Mouse (Mus musculus) adrenal gland, postnatal 25 days (tissue): Measurements from ENCODE around the gene Gm3238. TPM values are rescaled to one million over a fixed set of nuclear protein-coding genes. Genes with fewer than 3 reads are reported as not detected.
A peak's percentile ranks its signal among the peaks of the same experiment; 100 is the strongest.
"Not testable (repeated sequence)": the region's sequence is repeated elsewhere in the genome, so short reads cannot be mapped to it uniquely, and the experiment has no call there.

Source experiments
- DNase-seq: peaks from one replicate; pipeline ENCODE4 v3.0.0; 2021; ENCODE audit warnings: mixed read lengths
- long read RNA-seq: library from polyadenylated mRNA; stranded (forward); transcript quantifications from one replicate; pipeline ENCODE4 v2.0.0, GENCODE M21; 2021
- total RNA-seq: library from RNA; stranded (reverse); gene quantifications from 2 replicates; pipeline ENCODE4 v1.2.3, GENCODE M21; 2021

The Gm3238 gene
- total RNA-seq, result not detected in 2 replicates
- long read RNA-seq, result 0 reads

DNA sequence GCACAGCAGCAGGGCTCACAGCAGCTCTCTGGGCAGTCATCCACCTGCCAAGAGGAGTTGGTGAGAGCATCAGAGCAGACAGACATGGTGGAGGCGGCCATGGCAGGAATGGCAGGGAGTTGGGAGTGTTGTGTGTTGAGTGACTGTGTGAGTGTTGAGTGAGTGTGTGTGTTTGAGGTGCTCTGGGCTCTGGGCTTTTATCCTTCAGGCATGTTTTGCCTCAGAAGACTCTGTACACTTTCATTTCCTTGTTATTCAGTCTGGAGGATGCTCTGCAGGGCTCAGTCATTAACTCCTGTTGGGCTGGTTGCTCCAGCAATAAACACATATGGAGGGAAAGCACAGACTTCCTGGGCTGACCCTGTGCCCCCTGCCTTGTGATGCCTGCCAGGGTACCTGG, at the start of gene Gm3238:
Gm3238 (minus strand) TSS at position 101 of the 400 bp plus-strand sequence.
- DNase-seq, result not testable (repeated sequence)

DNA sequence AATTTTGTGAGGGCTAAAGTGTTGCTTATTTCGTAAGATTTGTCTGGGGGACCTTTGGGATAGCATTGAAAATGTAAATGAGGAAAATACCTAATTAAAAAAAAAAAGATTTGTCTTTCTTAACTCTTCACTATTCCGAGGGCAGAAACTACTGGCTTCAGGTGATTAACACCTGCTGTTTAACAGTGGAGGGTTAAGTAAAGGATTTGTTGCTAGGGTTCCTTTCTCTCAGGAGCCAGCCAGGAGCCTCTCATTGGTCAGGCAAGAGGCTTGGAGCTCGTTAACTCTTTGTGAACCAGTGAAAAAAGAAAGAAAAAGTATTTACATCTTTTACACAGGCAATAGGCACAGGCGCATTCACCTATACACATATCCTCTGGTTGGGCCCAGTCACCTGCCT, 48.1 kb upstream of the Gm3238 start:
- no peak for DNase-seq

DNA sequence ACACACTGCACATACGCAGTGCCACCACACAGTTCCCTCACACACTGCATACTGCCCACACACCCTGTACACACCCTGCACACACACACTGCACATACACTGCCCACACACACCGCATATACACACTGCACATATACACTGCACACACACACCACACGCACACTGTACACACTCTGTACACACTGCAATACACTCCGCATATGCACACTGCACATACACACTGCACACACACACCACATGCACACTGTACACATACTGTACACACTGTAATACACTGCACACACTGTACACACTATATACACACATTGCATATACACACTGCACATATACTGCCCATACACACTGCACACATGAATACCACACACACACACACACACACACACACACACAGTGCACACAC, 47.4 kb upstream of the Gm3238 start:
- DNase-seq, result no peak

DNA sequence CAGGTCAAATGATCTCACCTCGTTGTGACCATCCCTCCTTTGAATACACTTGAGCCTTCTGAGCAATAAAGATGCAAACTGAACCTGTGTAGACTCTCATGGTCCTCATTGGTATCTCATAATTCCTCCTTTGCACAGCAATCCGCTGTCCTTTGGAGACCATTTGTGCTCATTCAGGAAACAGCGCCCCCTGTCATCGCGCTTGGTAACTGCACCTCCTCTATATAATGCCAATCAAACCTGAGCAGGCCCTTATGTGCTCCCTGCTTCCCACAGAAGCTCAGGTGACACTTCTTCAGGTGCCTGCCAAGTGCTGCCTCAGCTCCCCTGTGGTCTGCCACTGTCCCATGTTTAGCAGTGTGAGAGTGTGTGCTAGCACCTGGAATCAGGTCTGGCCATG, 44.4 kb upstream of the Gm3238 start:
- peak; percentile 19 for DNase-seq

DNA sequence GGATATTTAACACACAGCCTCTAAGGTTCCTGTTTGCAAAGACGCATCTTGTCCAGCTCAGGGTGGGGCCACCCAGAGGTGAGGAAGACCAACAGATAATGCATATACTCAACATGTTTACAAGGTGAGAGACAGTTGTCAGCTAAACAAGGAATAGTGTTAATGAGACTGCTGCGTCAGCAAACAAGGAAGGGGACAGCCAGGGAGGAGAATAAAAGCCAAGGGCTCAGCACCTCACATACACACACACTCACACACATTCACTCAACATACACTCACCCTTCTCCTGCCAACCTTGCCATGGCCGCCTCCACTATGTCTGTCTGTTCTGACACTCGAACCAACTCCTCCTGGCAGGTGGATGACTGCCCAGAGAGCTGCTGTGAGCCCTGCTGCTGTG, 43.3 kb upstream of the Gm3238 start, which contains the start of gene Gm2696:
Gm2696 (plus strand) TSS at position 301 of the 400 bp plus-strand sequence.
- DNase-seq, result no peak

DNA sequence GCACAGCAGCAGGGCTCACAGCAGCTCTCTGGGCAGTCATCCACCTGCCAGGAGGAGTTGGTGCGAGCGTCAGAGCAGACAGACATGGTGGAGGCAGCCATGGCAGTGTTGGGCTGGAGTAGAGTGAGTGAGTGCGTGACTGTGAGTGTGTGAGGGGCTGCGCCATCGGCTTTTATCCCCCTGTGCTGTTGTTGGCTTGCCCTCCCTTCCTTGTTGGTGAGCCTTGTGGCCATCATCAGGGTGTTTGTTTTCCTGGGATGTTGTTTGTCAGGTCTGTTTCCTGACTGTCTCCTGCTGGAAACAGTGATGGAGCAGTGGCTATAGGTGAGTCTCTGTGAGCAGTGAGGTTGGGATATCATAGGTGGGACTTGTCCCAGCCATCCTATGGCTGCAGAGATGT, 40.6 kb upstream of the Gm3238 start, which contains the start of gene Gm9507:
Gm9507 (minus strand) TSS at position 101 of the 400 bp plus-strand sequence.
- DNase-seq, result no peak

DNA sequence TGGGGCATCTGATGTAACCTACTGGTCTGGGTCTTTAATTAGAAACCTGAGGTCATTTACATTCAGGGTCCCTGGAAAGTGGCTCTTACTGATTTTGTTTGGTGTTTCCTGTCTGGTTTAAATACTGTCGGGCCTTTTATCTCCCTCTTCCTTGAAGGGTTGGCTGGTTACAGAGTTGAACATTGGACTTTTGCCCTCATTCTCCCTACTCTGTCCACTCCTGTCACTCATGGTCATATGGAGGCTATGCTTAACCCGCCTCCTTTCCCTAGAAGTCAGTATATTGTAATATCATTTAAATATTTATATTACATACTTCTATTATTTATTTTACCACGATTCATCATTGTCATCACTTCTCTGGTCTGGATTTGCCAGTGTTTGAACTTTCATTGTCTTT, 33.0 kb upstream of the Gm3238 start:
- no peak for DNase-seq

DNA sequence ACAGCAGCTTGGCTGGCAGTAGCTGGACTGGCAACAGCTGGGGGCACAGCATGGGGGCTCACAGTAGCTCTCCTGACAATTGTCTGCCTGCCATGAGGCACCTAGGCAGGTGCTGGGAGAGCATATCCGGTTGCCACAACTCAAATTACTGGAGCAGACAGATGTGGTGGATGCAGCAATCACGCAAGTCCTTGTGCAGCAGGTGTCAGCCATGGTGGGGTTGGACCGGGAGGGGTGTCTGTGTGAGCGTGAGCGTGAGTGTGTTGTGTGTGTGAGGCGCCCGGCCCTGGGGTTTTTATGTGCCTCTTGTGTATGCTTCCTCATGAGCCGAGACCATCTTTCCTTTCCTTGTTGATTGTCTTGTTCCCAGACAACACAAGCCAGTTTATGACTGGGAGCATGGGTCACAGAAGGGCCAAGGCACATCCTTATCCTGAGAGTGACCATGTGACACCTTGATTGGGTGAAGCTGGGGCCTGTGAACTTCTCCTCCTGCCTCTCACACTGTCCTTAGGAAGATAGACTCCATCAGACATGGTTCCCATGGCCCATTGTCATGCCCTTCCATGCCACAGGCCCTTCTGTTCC, 27.9 kb upstream of the Gm3238 start, which contains the start of gene Gm19668:
Gm19668 (minus strand) TSS at position 213 of the 588 bp plus-strand sequence.
- no peak for DNase-seq

DNA sequence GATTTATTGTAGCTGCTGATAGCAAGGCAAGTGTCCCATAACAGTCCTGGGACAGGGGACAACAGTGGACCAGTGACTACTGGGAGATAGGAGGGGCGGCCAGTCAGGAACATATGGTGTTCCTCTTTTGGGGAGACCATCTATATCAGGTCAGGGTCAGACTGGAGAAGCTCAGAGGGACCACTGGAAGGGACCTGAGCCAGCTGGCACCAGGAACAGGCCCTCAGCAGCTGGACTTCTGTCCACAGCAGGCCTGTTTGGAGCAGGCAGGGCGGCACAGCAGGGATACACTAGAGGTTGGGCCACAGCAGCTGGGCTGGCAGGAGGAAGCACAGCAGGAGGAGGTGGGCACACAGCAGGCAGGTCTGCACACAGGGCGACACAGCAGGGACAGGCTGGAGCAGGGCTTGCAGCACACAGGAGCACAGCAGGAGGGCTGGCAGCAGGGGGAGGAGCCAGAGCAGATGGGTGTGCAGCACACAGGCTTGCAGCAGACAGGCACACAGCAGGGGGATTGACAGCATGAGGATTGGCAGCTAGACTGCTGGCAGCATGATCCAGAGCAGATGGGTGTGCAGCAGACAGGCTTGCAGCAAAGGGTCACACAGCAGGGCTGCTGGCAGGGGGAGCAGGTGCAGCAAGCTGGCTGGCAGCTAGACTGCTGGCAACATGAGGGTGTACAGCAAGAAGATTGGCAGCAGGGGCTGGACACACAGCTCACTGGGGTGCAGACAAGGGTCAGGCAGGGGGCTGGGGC, 27.2 kb upstream of the Gm3238 start:
- not testable (repeated sequence) for DNase-seq

DNA sequence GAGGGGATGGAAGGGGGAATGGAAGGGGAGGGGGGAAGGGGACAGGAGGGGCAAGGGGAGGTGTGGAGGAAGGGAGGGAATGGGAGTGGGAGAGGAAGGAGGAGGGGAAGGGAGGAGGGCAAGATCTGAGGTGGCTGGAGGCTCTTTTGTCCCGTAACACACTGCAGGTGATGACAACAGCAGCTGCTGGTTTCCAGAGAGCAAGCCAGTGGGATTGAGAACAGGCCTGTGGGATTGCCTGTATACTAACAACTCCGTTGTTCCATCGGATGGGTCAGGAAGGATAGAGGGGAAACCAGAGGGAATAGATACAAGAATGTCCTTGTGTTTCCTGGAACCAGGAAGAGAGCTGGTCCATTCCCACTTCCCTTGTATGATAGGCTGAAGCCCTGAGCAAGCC, 26.6 kb upstream of the Gm3238 start:
- DNase-seq, result no peak

DNA sequence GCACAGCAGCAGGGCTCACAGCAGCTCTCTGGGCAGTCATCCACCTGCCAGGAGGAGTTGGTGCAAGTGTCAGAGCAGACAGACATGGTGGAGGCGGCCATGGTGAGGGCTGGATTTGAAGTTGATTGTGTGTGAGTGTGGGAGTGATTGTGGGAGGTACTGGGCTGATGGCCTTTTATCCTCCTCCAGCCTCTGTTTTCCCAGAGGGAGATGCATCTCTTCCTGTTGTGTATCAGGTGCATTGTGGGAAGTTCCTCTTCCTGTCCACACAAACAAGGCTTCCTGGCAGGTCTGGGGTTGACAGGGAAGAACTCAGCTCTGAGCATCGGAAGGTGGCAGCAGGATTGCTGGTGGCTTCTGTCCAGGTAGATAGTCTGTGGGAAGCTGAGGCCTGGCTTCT, 23.9 kb upstream of the Gm3238 start, which contains the start of gene Gm9639:
Gm9639 (minus strand) TSS at position 101 of the 400 bp plus-strand sequence.
- DNase-seq, result no peak

DNA sequence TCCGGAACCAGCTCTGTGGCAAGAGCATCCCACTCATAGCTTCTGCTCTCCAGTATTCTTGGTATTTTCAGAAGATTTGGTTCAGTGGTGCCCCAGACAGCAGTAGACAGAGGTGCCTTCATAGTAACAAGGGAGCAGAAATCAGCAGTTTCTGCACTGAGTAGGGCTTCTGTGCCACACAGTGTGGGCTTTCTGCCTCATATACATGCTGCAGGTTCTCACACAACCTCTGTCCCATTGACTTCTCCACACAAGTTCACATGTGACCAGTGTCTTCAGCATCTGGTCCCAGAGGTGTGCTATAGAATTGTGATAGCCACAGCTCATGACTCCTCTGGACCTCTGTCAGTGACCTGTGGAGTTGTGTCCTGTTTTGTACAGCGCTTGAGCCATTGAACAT, 17.5 kb upstream of the Gm3238 start:
- DNase-seq, result no peak

DNA sequence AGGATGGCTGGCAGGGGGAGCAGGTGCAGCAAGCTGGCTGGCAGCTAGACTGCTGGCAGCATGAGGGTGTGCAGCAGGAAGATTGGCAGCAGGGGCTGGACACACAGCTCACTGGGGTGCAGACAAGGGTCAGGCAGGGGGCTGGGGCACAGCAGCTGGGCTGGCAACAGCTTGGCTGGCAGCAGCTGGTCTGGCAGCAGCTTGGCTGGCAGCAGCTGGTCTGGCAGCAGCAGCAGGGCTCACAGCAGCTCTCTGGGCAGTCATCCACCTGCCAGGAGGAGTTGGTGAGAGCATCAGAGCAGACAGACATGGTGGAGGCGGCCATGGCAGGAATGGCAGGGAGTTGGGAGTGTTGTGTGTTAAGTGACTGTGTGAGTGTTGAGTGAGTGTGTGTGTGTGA, 16.8 kb upstream of the Gm3238 start, which contains the start of gene Gm7137:
Gm7137 (minus strand) TSS at position 325 of the 400 bp plus-strand sequence.
- DNase-seq, result not testable (repeated sequence)

DNA sequence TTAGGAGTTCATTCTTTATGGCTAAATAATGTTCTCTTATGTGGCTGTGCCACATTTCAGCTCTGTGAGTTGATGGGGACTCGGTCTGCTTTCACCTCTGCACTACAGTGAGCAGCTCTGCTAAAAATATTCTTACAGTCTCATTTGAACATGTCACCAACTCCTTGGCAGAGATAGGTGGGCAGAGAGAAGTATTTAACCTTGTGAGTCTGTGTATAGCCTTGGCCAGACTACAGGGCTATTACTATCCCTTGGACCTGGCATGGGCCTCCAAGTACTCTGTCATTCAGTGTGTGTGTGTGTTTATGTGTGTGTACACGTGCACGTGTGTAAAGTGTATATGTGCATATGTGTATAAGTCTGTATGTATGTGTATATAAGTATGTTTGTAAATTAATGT, 12.3 kb upstream of the Gm3238 start:
- DNase-seq, result not testable (repeated sequence)

DNA sequence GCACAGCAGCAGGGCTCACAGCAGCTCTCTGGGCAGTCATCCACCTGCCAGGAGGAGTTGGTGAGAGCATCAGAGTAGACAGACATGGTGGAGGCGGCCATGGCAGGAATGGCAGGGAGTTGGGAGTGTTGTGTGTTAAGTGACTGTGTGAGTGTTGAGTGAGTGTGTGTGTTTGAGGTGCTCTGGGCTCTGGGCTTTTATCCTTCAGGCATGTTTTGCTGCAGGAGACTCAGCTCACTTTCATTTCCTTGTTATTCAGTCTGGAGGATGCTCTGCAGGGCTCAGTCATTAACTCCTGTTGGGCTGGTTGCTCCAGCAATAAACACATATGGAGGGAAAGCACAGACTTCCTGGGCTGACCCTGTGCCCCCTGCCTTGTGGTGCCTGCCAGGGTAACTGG, 11.3 kb upstream of the Gm3238 start, which contains the start of gene Gm3250:
Gm3250 (minus strand) TSS at position 101 of the 400 bp plus-strand sequence.
- DNase-seq, result not testable (repeated sequence)

DNA sequence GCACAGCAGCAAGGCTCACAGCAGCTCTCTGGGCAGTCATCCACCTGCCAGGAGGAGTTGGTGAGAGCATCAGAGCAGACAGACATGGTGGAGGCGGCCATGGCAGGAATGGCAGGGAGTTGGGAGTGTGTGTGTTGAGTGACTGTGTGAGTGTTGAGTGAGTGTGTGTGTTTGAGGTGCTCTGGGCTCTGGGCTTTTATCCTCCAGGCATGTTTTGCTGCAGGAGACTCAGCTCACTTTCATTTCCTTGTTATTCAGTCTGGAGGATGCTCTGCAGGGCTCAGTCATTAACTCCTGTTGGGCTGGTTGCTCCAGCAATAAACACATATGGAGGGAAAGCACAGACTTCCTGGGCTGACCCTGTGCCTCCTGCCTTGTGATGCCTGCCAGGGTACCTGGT, 5.7 kb upstream of the Gm3238 start, which contains the start of gene Gm7138:
Gm7138 (minus strand) TSS at position 101 of the 400 bp plus-strand sequence.
- DNase-seq, result not testable (repeated sequence)

DNA sequence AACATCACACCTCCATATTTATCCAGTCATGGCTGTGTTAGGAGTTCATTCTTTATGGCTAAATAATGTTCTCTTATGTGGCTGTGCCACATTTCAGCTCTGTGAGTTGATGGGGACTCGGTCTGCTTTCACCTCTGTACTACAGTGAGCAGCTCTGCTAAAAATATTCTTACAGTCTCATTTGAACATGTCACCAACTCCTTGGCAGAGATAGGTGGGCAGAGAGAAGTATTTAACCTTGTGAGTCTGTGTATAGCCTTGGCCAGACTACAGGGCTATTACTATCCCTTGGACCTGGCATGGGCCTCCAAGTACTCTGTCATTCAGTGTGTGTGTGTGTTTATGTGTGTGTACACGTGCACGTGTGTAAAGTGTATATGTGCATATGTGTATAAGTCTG, 1.0 kb upstream of the Gm3238 start:
- DNase-seq, result not testable (repeated sequence)

DNA sequence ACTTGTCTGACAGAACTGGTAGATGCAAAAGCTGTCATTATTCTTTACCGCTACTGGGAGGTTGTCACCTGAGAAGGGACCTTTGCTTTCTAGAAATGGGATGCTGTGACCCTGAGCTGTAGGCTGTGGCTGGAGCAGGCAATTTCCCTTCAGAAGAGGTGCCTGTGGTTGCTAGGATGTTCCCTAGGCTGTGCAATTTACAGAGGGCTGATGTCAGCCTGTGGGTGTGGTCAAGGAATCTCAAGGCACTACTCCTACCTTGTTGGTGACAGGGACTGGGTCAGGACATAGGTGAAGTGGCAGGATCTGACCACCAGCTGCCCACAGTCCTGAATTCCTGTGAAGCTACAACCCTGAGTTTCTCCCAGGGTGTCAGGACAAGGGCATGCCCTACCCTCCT, 1.4 kb downstream of the Gm3238 start:
- no peak for DNase-seq

DNA sequence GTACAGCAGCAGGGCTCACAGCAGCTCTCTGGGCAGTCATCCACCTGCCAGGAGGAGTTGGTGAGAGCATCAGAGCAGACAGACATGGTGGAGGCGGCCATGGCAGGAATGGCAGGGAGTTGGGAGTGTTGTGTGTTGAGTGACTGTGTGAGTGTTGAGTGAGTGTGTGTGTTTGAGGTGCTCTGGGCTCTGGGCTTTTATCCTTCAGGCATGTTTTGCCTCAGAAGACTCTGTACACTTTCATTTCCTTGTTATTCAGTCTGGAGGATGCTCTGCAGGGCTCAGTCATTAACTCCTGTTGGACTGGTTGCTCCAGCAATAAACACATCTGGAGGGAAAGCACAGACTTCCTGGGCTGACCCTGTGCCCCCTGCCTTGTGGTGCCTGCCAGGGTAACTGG, 11.5 kb downstream of the Gm3238 start, which contains the start of gene Gm3233:
Gm3233 (minus strand) TSS at position 101 of the 400 bp plus-strand sequence.
- DNase-seq, result not testable (repeated sequence)

DNA sequence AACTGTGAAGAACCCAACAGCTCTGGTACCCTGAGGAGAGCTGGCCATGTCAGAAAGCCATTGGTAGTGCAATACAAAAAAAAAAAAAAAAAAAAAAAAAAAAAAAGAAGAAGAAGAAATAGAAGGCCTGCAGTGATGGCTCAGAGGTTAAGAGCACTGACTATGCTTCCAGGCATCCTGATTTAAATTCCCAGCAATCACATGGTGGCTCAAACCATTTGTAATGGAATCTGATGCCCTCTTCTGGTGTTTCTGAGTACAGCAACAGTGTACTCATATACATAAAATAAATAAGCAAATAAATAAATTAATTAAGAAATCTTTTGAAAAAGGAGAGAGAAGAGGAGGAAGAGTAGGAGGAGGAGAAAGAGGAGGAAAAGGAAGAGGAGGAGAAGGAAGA, 17.7 kb downstream of the Gm3238 start:
- no peak for DNase-seq

DNA sequence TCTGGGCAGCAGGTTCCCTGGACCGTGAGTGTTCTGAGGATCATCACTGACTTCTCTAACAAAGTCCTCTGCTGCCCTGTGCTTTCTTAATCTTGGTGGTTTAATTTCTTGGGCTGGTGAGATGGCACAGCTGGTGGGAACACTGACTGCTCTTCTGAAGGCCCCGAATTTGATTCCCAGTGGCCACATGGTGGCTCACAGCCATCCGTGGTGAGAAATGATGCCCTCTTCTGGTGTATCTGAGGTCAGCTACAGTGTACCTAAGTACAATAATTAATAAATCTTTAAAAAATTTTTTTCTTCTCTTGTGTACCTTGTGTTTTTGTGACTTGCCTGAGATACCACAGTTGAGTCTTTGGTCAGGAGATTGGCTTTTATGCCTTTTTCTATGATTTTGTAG, 18.8 kb downstream of the Gm3238 start:
- DNase-seq, result not testable (repeated sequence)

DNA sequence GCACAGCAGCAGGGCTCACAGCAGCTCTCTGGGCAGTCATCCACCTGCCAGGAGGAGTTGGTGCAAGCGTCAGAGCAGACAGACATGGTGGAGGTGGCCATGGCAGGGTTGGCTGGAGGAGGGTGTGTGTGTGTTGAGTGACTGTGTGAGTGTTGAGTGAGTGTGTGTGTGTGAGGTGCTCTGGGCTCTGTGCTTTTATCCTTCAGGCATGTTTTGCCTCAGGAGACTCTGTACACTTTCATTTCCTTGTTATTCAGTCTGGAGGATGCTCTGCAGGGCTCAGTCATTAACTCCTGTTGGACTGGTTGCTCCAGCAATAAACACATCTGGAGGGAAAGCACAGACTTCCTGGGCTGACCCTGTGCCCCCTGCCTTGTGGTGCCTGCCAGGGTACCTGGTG, 19.9 kb downstream of the Gm3238 start, which contains the start of gene Gm9736:
Gm9736 (minus strand) TSS at position 101 of the 400 bp plus-strand sequence.
- not testable (repeated sequence) for DNase-seq

DNA sequence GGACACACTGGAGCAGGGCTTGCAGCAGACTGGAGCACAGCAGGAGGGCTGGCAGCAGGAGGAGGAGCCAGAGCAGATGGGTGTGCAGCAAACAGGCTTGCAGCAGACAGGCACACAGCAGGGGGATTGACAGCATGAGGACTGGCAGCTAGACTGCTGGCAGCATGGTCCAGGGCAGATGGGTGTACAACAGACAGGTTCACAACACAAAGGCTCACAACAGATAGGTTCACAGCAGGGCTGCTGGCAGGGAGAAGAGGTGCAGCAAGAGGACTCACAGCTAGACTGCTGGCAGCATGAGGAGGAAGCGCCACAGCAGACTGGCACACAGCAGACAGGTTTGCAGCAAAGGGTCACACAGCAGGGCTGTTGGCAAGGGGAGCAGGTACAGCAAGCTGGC, 20.4 kb downstream of the Gm3238 start:
- not testable (repeated sequence) for DNase-seq
